Mouse (Mus musculus) forebrain, embryonic 11.5 days (tissue): ENCODE data around the gene Nlrp4e. TPM values are rescaled to one million over a fixed set of nuclear protein-coding genes. Genes with fewer than 3 reads are reported as not detected.
"Not testable (repeated sequence)": the region's sequence is repeated elsewhere in the genome, so short reads cannot be mapped to it uniquely, and the experiment has no call there.

Experiments used
- ATAC-seq: fragments of 200-750 bp; cut with Nextera tagmentation; replicated peaks from 2 replicates; pipeline ENCODE4 v1.8.0; 2017; ENCODE audit warnings: moderate TSS enrichment; ENCODE audit not compliant: low FRiP score
- DNase-seq: peaks from one replicate; pipeline ENCODE4 v3.0.0-alpha.2; 2017; ENCODE audit warnings: low spot score
- H3K27ac ChIP-seq: fragments of 300-500 bp; sonication (generic); 2 replicates; pipeline ENCODE4 v1.5.1; 2014; ENCODE audit warnings: low read depth, low read length
- H3K27me3 ChIP-seq: fragments of 300-500 bp; sonication (generic); 2 replicates; pipeline ENCODE4 v1.6.1; 2014; ENCODE audit warnings: mild to moderate bottlenecking, low read length, mixed read lengths; ENCODE audit not compliant: control insufficient read depth, insufficient read depth
- H3K36me3 ChIP-seq: fragments of 300-500 bp; sonication (generic); 2 replicates; pipeline ENCODE4 v1.6.1; 2014; ENCODE audit warnings: mild to moderate bottlenecking, low read length, moderate library complexity, mixed read lengths; ENCODE audit not compliant: control insufficient read depth, insufficient read depth
- H3K4me1 ChIP-seq: fragments of 300-500 bp; sonication (generic); replicated peaks from 2 replicates; pipeline ENCODE4 v1.6.1; 2014; ENCODE audit warnings: low read length, mixed read lengths; ENCODE audit not compliant: control insufficient read depth, insufficient read depth
- H3K4me2 ChIP-seq: fragments of 300-500 bp; sonication (generic); 2 replicates; pipeline ENCODE4 v1.6.1; 2014; ENCODE audit warnings: low read depth, mild to moderate bottlenecking, low read length, moderate library complexity, mixed read lengths; ENCODE audit not compliant: severe bottlenecking
- H3K4me3 ChIP-seq: fragments of 300-500 bp; sonication (generic); 2 replicates; pipeline ENCODE4 v1.5.1; 2014; ENCODE audit warnings: low read depth, low read length
- H3K9ac ChIP-seq: fragments of 300-500 bp; sonication (generic); 2 replicates; pipeline ENCODE4 v1.6.1; 2014; ENCODE audit warnings: low read length
- H3K9me3 ChIP-seq: fragments of 300-500 bp; sonication (generic); 2 replicates; pipeline ENCODE4 v1.6.1; 2016; ENCODE audit warnings: low read length, mixed read lengths; ENCODE audit not compliant: control insufficient read depth
- WGBS: fragments of 180-500 bp; shearing (Covaris S2); extraction: QIAGEN DNeasy Blood & Tissue Kit; methylation state at CpG from one replicate; pipeline ENCODE4 v1.1.7; 2014; 5-methylcytosine and 5-hydroxymethylcytosine counted together
- microRNA-seq: library from miRNA; unstranded; fragments of <30 nt; microRNA quantifications from one replicate; pipeline ENCODE4, GENCODE M21; 2016; ENCODE audit not compliant: insufficient number of aligned reads
- polyA plus RNA-seq: library from polyadenylated mRNA; unstranded; fragments of >200 nt; fragmentation: Nextera tagmentation; extraction: Ambion mirVana; gene quantifications from 2 replicates; pipeline ENCODE4 v1.2.1, GENCODE M21; 2014

The Nlrp4e gene
- polyA plus RNA-seq: not detected in 2 replicates

DNA sequence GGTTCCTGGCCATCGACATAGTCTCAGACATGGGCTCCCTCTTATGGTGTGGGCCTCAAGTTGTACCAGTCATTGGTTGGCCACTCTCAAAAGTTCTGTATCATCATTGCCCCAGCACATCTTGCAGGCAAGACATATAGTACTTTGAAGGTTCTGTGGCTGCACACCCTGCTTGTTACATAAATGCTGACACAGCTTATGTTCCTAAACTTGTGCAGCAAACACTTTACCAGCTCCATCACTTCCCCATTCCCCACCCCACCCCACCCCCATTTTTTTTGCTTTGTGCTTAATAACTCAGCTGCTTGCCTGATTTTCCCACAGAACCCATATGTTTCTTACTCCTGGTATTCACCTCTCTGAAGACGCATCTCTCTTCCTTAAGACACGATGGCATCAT is at the start of gene Nlrp4e:
TSS of gene Nlrp4e (plus strand) at position 301 of the 400 bp plus-strand sequence.
- not testable (repeated sequence) for H3K27me3 ChIP-seq, H3K4me1 ChIP-seq, H3K36me3 ChIP-seq, DNase-seq, H3K9ac ChIP-seq, H3K4me3 ChIP-seq, H3K27ac ChIP-seq, H3K4me2 ChIP-seq, H3K9me3 ChIP-seq, ATAC-seq
- 87% methylated on average over 3 of the region's 3 CpGs for WGBS

DNA sequence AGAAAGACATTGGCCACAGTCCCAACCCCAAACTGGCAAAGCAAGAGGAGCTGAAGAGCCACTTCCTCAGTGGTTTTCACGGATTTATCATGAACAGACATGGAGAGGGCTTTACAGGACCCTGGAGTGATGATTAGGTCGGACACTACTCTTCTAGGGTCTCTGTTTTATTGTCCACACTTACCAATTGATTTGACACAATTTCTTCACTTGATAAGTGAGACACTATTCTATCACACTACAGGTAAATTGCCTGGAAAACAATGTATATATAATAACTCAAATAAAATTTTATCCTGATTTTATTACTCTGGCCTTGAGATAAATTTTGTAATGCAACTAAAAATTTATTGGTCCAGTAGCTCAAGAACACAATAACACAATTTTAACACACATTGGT is 49.4 kb upstream of the Nlrp4e start, which contains the start of gene Vmn1r166:
TSS of gene Vmn1r166 (minus strand) at position 101 of the 400 bp plus-strand sequence.
- not testable (repeated sequence) for H3K27ac ChIP-seq, H3K9me3 ChIP-seq, H3K4me2 ChIP-seq, H3K4me1 ChIP-seq, H3K4me3 ChIP-seq, DNase-seq, H3K9ac ChIP-seq, H3K36me3 ChIP-seq, H3K27me3 ChIP-seq, ATAC-seq
- WGBS: no CpG with 5 or more reads among the region's 2 CpGs

DNA sequence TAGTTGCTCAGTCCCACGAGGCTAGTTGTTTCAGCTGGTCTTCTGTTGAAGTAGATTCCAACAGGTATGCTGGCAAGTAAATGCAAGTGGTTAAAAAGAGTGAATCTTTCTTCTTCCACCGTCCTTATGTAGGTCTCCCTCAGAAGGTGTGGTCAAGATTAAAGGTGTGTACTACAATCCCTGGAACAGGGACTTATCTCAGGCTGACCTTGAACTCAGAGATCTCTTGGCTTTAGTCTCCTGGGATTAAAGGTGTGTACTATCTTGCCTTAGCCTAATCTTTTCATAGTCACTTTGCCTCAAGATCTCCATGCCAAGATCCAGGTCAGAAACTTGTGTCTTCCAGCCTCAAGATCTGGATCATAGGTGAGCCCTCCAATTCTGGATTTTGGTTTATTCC is 22.2 kb upstream of the Nlrp4e start, which contains the start of gene Gm6902:
TSS of gene Gm6902 (minus strand) at position 101 of the 400 bp plus-strand sequence.
- ATAC-seq: not testable (repeated sequence)
- WGBS: no CpG with 5 or more reads among the region's 2 CpGs

DNA sequence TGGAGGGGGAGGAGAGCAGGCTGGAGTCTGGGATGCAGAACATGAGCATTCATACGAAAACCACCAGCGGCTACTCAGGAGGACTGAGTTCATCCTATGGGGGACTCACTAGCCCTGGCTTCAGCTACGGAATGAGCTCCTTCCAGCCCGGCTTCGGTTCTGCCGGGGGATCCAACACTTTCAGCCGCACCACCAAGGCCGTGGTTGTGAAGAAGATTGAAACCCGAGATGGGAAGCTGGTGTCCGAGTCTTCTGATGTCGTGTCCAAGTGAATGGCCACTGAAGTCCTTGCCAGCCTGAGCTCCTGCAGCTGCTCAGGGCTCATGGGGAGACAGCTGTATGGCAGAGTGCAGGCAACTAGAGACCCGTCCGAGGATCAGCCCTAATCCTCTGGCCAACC is 57.3 kb downstream of the Nlrp4e start:
- H3K9me3 ChIP-seq, H3K4me3 ChIP-seq, H3K27me3 ChIP-seq, H3K4me2 ChIP-seq, H3K4me1 ChIP-seq, H3K27ac ChIP-seq, DNase-seq, H3K9ac ChIP-seq, H3K36me3 ChIP-seq, ATAC-seq: not testable (repeated sequence)
- WGBS: 95% methylated on average over 10 of the region's 13 CpGs

More for the DNA sequence above, 22.2 kb upstream of the Nlrp4e start, which contains the start of gene Gm6902:
- H3K9me3 ChIP-seq, H3K4me3 ChIP-seq, H3K9ac ChIP-seq, H3K27ac ChIP-seq, H3K4me1 ChIP-seq, H3K27me3 ChIP-seq, H3K36me3 ChIP-seq, DNase-seq, H3K4me2 ChIP-seq: not testable (repeated sequence)

DNA sequence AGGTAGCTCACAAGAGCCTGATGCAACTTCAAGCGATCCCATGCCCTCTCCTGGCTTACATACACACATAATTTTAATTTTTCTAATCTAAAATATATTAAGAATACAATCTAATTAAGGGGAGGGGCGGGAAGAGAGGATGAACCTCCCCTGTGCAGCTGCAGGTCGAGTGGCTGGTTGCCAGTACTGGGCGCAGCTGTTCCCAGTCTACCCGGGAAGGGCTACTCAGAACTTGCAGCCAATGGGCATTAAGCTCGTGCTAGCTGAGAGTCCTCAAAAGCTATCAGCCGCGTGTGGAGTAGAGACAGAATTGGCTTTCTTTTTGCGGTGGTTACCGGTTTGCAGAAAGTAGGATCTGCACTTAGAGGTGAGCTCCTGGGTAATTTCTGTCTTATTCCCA is 84.6 kb downstream of the Nlrp4e start, which contains the start of gene Nlrp5:
TSS of gene Nlrp5 (plus strand) at position 301 of the 400 bp plus-strand sequence.
- no peak for DNase-seq
- Histone ChIP-seq H3K36me3 (no peaks in the 10 kb centered on the region), H3K9me3 (peaks cover 19% of the 10 kb centered on the region), H3K27ac (no peak within 1 kb of the TSS), H3K27me3 (no peaks in the 10 kb centered on the region), H3K4me2 (no peak within 1 kb of the TSS), H3K4me3 (no peak within 1 kb of the TSS), H3K4me1 (no peaks in the 10 kb centered on the region), H3K9ac (no peak within 1 kb of the TSS)
- no peak for ATAC-seq
- WGBS: 75% methylated on average over 10 of the region's 10 CpGs

Small RNA genes within 50 kb of the gene (microRNA-seq; reads per million reads assigned to microRNA genes)
- not detected for gene Gm25196

Other genes starting within 250 kb of the Nlrp4e start
- not detected in 2 replicates for gene Vmn1r163, start 245.7 kb upstream of the Nlrp4e start, polyA plus RNA-seq
- not detected in 2 replicates for gene Gm8720, start 233.7 kb upstream of the Nlrp4e start, polyA plus RNA-seq
- not detected in 2 replicates for gene Gm10662, start 156.7 kb upstream of the Nlrp4e start, polyA plus RNA-seq
- gene Vmn1r165, start 83.9 kb upstream of the Nlrp4e start, polyA plus RNA-seq: not detected in 2 replicates
- not detected in 2 replicates for gene Vmn1r166, start 49.5 kb upstream of the Nlrp4e start, polyA plus RNA-seq
- gene Gm6902, start 22.3 kb upstream of the Nlrp4e start, polyA plus RNA-seq: not detected in 2 replicates
- gene Nlrp5, start 84.7 kb downstream of the Nlrp4e start, polyA plus RNA-seq: not detected in 2 replicates
- gene Vmn1r167, start 206.0 kb downstream of the Nlrp4e start, polyA plus RNA-seq: not detected in 2 replicates
- not detected in 2 replicates for gene Vmn1r168, start 238.5 kb downstream of the Nlrp4e start, polyA plus RNA-seq